Mouse (Mus musculus) adipose tissue, adult 10 weeks (tissue): ENCODE results near the gene Taf7l. TPM values are rescaled to one million over a fixed set of nuclear protein-coding genes. Genes with fewer than 3 reads are reported as not detected.

ENCODE experiments used
- polyA plus RNA-seq: library from polyadenylated mRNA; stranded (reverse); fragments of 350-450 nt; fragmentation: Illumina TruSeq; extraction: RNeasy Lipid Tissue Mini Kit (QIAGEN cat#74804); gene quantifications from one replicate; pipeline ENCODE4 v1.2.3, GENCODE M21; 2014; ENCODE audit warnings: low read depth, low replicate concordance

Gene Taf7l
- 0.45 TPM for polyA plus RNA-seq

DNA sequence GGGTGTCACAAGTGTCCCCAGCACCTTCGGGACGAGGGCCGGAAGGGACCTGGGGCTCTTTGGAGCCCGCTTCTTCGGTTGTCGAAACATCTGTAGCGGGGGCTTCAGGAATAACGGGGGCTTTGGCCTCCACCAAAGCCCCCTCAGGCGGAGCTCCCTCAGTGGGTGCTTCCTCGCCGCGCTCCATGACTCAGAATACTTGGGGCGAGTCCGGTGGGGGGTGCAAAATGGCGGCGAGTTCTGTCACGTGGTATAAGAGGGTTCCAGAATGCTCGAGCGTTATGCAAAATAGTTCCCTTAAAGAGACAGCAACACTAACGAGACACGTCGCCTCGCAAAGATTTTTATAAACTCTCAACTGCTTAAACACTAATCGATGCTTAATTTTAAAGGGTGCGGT lies at the start of gene Taf7l:
Gene Taf7l (minus strand): TSS at position 201 of the 400 bp plus-strand sequence.

Other genes with a start within 250 kb of the Taf7l start
- gene Trmt2b, start 199.5 kb downstream of the Taf7l start, polyA plus RNA-seq, result 15.2 TPM
- gene Tmem35a, start 181.3 kb downstream of the Taf7l start, polyA plus RNA-seq, result 2.4 TPM
- 0.58 TPM for gene Cenpi, start 168.4 kb downstream of the Taf7l start, polyA plus RNA-seq
- gene Drp2, start 71.9 kb downstream of the Taf7l start, polyA plus RNA-seq, result 1.3 TPM
- gene Timm8a1, start 65.4 kb upstream of the Taf7l start, polyA plus RNA-seq, result 11.6 TPM
- gene Btk, start 107.1 kb upstream of the Taf7l start, polyA plus RNA-seq, result 3.1 TPM
- gene Rpl36a, start 109.2 kb upstream of the Taf7l start, polyA plus RNA-seq, result 914 TPM
- gene Gla, start 124.6 kb upstream of the Taf7l start, polyA plus RNA-seq, result 8.1 TPM
- gene Hnrnph2, start 124.7 kb upstream of the Taf7l start, polyA plus RNA-seq, result 72.6 TPM
- gene Armcx4, start 210.0 kb upstream of the Taf7l start, polyA plus RNA-seq, result 9.0 TPM
- gene Armcx1, start 241.5 kb upstream of the Taf7l start, polyA plus RNA-seq, result 57.8 TPM